Mouse (Mus musculus) activated CD4-positive, CD25-positive, alpha-beta regulatory T cell (primary cell): ENCODE data around the gene Birc3. TPM values are rescaled to one million over a fixed set of nuclear protein-coding genes. Genes with fewer than 3 reads are reported as not detected.

ENCODE experiments used
- polyA plus RNA-seq, 2 experiments: library from polyadenylated mRNA; unstranded; fragments of 100-300 nt; shearing (Covaris generic); gene quantifications; one replicate each; pipeline ENCODE4 v1.2.1; 2017

Gene Birc3
- polyA plus RNA-seq = 100 to 1,000 TPM; 122 to 161 TPM

GRCm38 (mm10) chr9:7872775-7873439, at the start of gene Birc3:
Gene Birc3, minus strand, starts transcription at chr9:7873186.

GRCm38 (mm10) chr9:7836905-7837805, 35.8 kb downstream of the Birc3 start, which contains the start of gene Birc2:
Gene Birc2, minus strand, starts transcription at chr9:7837064.

Other genes starting within 250 kb of the Birc3 start
- under 1 TPM in 1 of 2 experiments, not detected in 1; 0.05 TPM for gene Mmp20, start 245.0 kb downstream of the Birc3 start, polyA plus RNA-seq
- not detected for gene Mmp7, start 181.1 kb downstream of the Birc3 start, polyA plus RNA-seq
- 100 to 1,000 TPM; 215 to 311 TPM for gene Tmem123, start 109.1 kb downstream of the Birc3 start, polyA plus RNA-seq
- gene Birc2, start 36.1 kb downstream of the Birc3 start, polyA plus RNA-seq = 10 to 100 TPM; 87.9 to 88.3 TPM
- under 1 TPM in 1 of 2 experiments, not detected in 1; 0.29 TPM for gene Yap1, start 131.4 kb upstream of the Birc3 start, polyA plus RNA-seq
- under 1 TPM; 0.47 TPM for gene Cfap300, start 169.6 kb upstream of the Birc3 start, polyA plus RNA-seq